11 mouse cellular contexts compared by ENCODE assay signal in the genomic region with DNA sequence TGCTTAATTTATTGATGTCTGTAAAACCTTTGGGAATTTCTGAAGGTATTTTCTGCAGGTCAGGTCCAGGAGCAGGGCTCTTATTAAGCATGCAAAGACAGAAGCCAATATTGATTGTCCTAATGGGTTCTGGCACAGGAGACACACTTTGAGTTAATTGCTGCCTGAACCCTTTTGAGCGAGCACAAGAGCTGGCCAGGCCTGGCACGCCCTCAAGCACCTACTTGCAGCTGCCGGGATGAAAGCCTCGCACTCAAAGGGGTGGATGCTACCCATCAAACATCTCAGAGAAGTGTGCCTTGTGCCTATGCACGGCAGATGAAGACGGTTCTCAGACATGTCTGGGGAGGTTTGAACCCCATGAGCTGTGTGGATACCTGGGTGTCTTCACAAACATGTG.
DNase-seq lines count a peak whose midpoint lies in the region; ATAC-seq and TF ChIP-seq lines count a peak whose summit lies in the region.
"Had no signal": no experiment of that assay in that cellular context is flagged by ENCODE, and none has a peak within 500 bp of the region (broad histone marks: within the 10 kb centered on the region; RNA-seq: fewer than 3 reads in every experiment).

No protein-coding gene starts in this region.

- H3K27me3 ChIP-seq in heart, embryonic 11.5 days (ENCODE audit: control insufficient read depth, insufficient read depth, low read length): no peaks in the 10 kb centered on the region
- no peaks in the 10 kb centered on the region for H3K27me3 ChIP-seq in hindbrain, embryonic 16.5 days (replicated peaks; ENCODE audit: control insufficient read depth, insufficient read depth, low read length)

- no peak for TF ChIP-seq CTCF in left cerebral cortex, adult 2 months (IDR thresholded peaks at IDR 0.05)

- H3K4me1 ChIP-seq in heart, embryonic 11.5 days (ENCODE audit: control insufficient read depth, insufficient read depth, low read length): peaks cover 19% of the 10 kb centered on the region
- peaks cover 4% of the 10 kb centered on the region for H3K4me1 ChIP-seq in hindbrain, embryonic 16.5 days (ENCODE audit: control insufficient read depth, insufficient read depth, low read depth, low read length)

- no peak for ATAC-seq in heart, embryonic 11.5 days (replicated peaks; ENCODE audit: insufficient number of reproducible peaks, low FRiP score, low TSS enrichment)
- ATAC-seq in hindbrain, embryonic 16.5 days: 0 out of 2 replicates have a peak, but pooled peaks have one; percentile 40

- peak overlapping the region; percentile 43; the same call in 1 of the 2 replicates for H3K27ac ChIP-seq in heart, embryonic 11.5 days (ENCODE audit: low read depth, low read length)
- no peak overlapping the region for H3K27ac ChIP-seq in left cerebral cortex, adult 2 months
- H3K27ac ChIP-seq in hindbrain, embryonic 16.5 days (ENCODE audit: low read depth, low read length): no peak overlapping the region
- H3K27ac ChIP-seq: kidney, postnatal 0 days; liver, embryonic 14.5 days had no signal

- 54% methylated on average over 6 of the region's 6 CpGs for WGBS in heart, embryonic 11.5 days (ENCODE audit: insufficient replicate concordance)
- WGBS in hindbrain, embryonic 16.5 days: 40% methylated on average over 6 of the region's 6 CpGs

- DNase-seq in heart, postnatal 4 days: no peak
- DNase-seq in left cerebral cortex, postnatal 4 days: peak; percentile 23
- DNase-seq in left cerebral cortex, adult 2 months (ENCODE audit: extremely low spot score in 1 of 2, low spot score in 2 of 2): no peak
- peak; percentile 71 for DNase-seq in Muller cell, postnatal 12 days (ENCODE audit: inconsistent ontology term)
- DNase-seq in urinary bladder, postnatal 14 days (ENCODE audit: low spot score): no peak
- no peak for DNase-seq in B cell, adult 2 months
- DNase-seq: gastrocnemius, postnatal 25 days had no signal

- intact Hi-C loops in left cerebral cortex, postnatal 4 days (cut with DNase I): no loop called here
- intact Hi-C loops in left cerebral cortex, adult 2 months (cut with DNase I): no loop called here

- no peak overlapping the region for H3K9ac ChIP-seq in heart, embryonic 11.5 days (ENCODE audit: low read depth, low read length)
- no peak overlapping the region for H3K9ac ChIP-seq in hindbrain, embryonic 16.5 days (ENCODE audit: low read depth, low read length)
- H3K9ac ChIP-seq: liver, embryonic 14.5 days had no signal

- no peaks in the 10 kb centered on the region for H3K36me3 ChIP-seq in heart, embryonic 11.5 days (ENCODE audit: control insufficient read depth, insufficient read depth, low read length)
- H3K36me3 ChIP-seq in hindbrain, embryonic 16.5 days (ENCODE audit: control insufficient read depth, insufficient read depth, low read length): no peaks in the 10 kb centered on the region

- no peak overlapping the region for H3K4me3 ChIP-seq in heart, embryonic 11.5 days (ENCODE audit: low read depth, low read length)
- no peak overlapping the region for H3K4me3 ChIP-seq in left cerebral cortex, adult 2 months
- no peak overlapping the region for H3K4me3 ChIP-seq in hindbrain, embryonic 16.5 days (ENCODE audit: low read length)

- no peaks in the 10 kb centered on the region for H3K9me3 ChIP-seq in heart, embryonic 11.5 days (replicated peaks; ENCODE audit: control insufficient read depth, low read length)
- no peaks in the 10 kb centered on the region for H3K9me3 ChIP-seq in hindbrain, embryonic 16.5 days (ENCODE audit: control insufficient read depth, low read length)

- peak overlapping the region; percentile 47; the same call in 1 of the 2 replicates for H3K4me2 ChIP-seq in heart, embryonic 11.5 days
- H3K4me2 ChIP-seq in hindbrain, embryonic 16.5 days (ENCODE audit: low read length): no peak overlapping the region

Comparison
In these comparisons a context has a peak if more than half of its experiments do, and no peak if none do; other contexts are left out.
1. DNase-seq: peak in left cerebral cortex, postnatal 4 days (single experiment) and Muller cell, postnatal 12 days (single experiment); none in heart, postnatal 4 days (single experiment), left cerebral cortex, adult 2 months (0 of 2), urinary bladder, postnatal 14 days (single experiment) and B cell, adult 2 months (0 of 2).